Mouse (Mus musculus) lung, embryonic 14.5 days (tissue): ENCODE results near the gene Elp5. TPM values are rescaled to one million over a fixed set of nuclear protein-coding genes. Genes with fewer than 3 reads are reported as not detected.

Source experiments
- ATAC-seq: fragments of 200-750 bp; cut with Nextera tagmentation; 2 replicates; pipeline ENCODE4 v1.8.0; 2017; ENCODE audit warnings: mild to moderate bottlenecking, moderate TSS enrichment, moderate library complexity; ENCODE audit not compliant: insufficient read depth
- DNase-seq: peaks from one replicate; pipeline ENCODE4 v3.0.0-alpha.2; 2015
- H3K27ac ChIP-seq: fragments of 300-500 bp; sonication (generic); 2 replicates; pipeline ENCODE4 v1.5.1; 2014; ENCODE audit warnings: low read depth, mild to moderate bottlenecking, moderate library complexity
- H3K27me3 ChIP-seq: fragments of 300-500 bp; sonication (generic); 2 replicates; pipeline ENCODE4 v1.6.1; 2014; ENCODE audit warnings: low read length, control low read depth; ENCODE audit not compliant: insufficient read depth
- H3K36me3 ChIP-seq: fragments of 300-500 bp; sonication (generic); 2 replicates; pipeline ENCODE4 v1.6.1; 2014; ENCODE audit warnings: control low read depth; ENCODE audit not compliant: insufficient read depth
- H3K4me1 ChIP-seq: fragments of 300-500 bp; sonication (generic); 2 replicates; pipeline ENCODE4 v1.6.1; 2014; ENCODE audit warnings: antibody characterized with exemption, control low read depth; ENCODE audit not compliant: insufficient read depth
- H3K4me2 ChIP-seq: fragments of 300-500 bp; sonication (generic); 2 replicates; pipeline ENCODE4 v1.6.1; 2014; ENCODE audit warnings: mild to moderate bottlenecking
- H3K4me3 ChIP-seq: fragments of 300-500 bp; sonication (generic); 2 replicates; pipeline ENCODE4 v1.5.1; 2014; ENCODE audit warnings: low read depth, low read length
- H3K9ac ChIP-seq: fragments of 300-500 bp; sonication (generic); 2 replicates; pipeline ENCODE4 v1.6.1; 2014
- H3K9me3 ChIP-seq: fragments of 300-500 bp; sonication (generic); 2 replicates; pipeline ENCODE4 v1.6.1; 2016; ENCODE audit warnings: low read depth, low read length, control low read depth
- CTCF ChIP-seq: IDR thresholded peaks from 2 replicates; pipeline ENCODE4 v1.5.1; 2016; ENCODE audit warnings: antibody characterized with exemption, low read depth
- WGBS: fragments of 180-500 bp; shearing (Covaris S2); extraction: QIAGEN DNeasy Blood & Tissue Kit; methylation state at CpG from one replicate; pipeline ENCODE4 v1.1.7; 2014; 5-methylcytosine and 5-hydroxymethylcytosine counted together
- polyA plus RNA-seq: library from polyadenylated mRNA; unstranded; fragments of >200 nt; fragmentation: Nextera tagmentation; extraction: Ambion mirVana; gene quantifications from 2 replicates; pipeline ENCODE4 v1.2.1, GENCODE M21; 2014

Gene Elp5
- polyA plus RNA-seq, 1 experiment from 2014 or later: 113 TPM

- Histone ChIP-seq H3K9ac (peak overlapping the region; percentile 98), H3K36me3 (peaks cover 46% of the 10 kb centered on the region), H3K27me3 (no peaks in the 10 kb centered on the region), H3K4me2 (peak overlapping the region; percentile 67), H3K9me3 (no peaks in the 10 kb centered on the region), H3K27ac (peak overlapping the region; percentile 98), H3K4me1 (peaks cover 11% of the 10 kb centered on the region; the same call in 1 of the 2 replicates), H3K4me3 (peak overlapping the region; percentile 100)
- DNase-seq (peak; percentile 100), ATAC-seq (peak; percentile 90)
- no peak for TF ChIP-seq CTCF
- WGBS: under 1% methylated on average over 32 of the region's 60 CpGs
Measured at GRCm38 (mm10) chr11:69980196-69981140, 1.8 kb downstream of the Elp5 start.

DNA sequence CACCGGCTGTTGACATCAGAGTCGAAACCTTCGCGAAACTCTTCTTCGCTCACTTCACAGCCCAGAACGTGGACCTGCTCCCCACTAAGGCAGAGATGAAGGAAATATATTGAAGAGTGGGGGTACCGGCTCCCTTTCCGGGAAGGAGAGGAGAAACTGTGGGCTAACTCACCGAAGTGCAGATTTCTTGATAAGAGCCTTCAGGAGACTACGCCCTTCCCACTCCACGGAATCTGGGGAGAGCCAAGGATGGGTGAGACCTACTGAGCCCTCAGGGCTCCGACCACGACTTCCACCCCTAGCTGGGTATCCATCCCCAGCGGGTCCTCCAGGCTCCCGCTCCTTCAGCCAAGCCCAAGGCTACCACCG lies 2.5 kb downstream of the Elp5 start:
- DNase-seq: no peak
- Histone ChIP-seq H3K9ac (peak overlapping the region; percentile 68), H3K4me2 (peak overlapping the region; percentile 67), H3K27ac (peak overlapping the region; percentile 98), H3K27me3 (no peaks in the 10 kb centered on the region), H3K4me1 (peaks cover 11% of the 10 kb centered on the region; the same call in 1 of the 2 replicates), H3K4me3 (peak overlapping the region; percentile 100), H3K9me3 (no peaks in the 10 kb centered on the region), H3K36me3 (peaks cover 46% of the 10 kb centered on the region)
- WGBS: 2% methylated on average over 16 of the region's 16 CpGs
- ATAC-seq: no peak
- TF ChIP-seq CTCF: no peak

GRCm38 (mm10) chr11:69976271-69976670 lies 6.0 kb downstream of the Elp5 start:
- no peak for TF ChIP-seq CTCF
- ATAC-seq (no peak), DNase-seq (no peak)
- Histone ChIP-seq H3K36me3 (peaks cover 68% of the 10 kb centered on the region), H3K4me1 (no peaks in the 10 kb centered on the region), H3K4me2 (no peak overlapping the region), H3K4me3 (no peak overlapping the region), H3K27ac (no peak overlapping the region), H3K9me3 (no peaks in the 10 kb centered on the region), H3K9ac (no peak overlapping the region), H3K27me3 (no peaks in the 10 kb centered on the region)
- WGBS: 80% methylated on average over 4 of the region's 4 CpGs

DNA sequence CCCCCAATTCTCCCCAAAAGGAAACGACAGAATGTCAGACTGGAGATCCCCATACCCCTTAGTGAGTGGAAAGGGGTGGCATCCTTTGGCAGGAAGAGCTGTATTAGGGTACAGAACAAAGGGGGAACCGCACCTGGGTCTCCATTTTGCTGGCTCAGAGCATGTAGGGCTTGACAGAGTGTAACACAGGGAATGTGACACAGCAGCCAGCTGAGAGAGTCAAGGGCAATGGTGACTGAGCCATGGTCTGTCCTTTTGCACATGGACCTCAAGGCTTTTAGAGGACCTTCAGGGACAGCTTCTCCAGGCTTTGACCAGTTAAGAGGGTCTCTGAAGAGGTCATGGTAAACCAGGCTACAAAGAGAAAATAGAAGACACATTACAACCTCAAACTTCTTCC lies 7.4 kb downstream of the Elp5 start:
- Histone ChIP-seq H3K9me3 (no peaks in the 10 kb centered on the region), H3K27me3 (no peaks in the 10 kb centered on the region), H3K4me3 (no peak overlapping the region), H3K4me1 (no peaks in the 10 kb centered on the region), H3K36me3 (peaks cover 75% of the 10 kb centered on the region), H3K27ac (no peak overlapping the region), H3K9ac (no peak overlapping the region), H3K4me2 (no peak overlapping the region)
- ATAC-seq (no peak), DNase-seq (no peak)
- no peak for TF ChIP-seq CTCF
- 94% methylated on average over 2 of the region's 2 CpGs for WGBS

GRCm38 (mm10) chr11:69970775-69971174 lies 11.5 kb downstream of the Elp5 start:
- DNase-seq (no peak), ATAC-seq (no peak)
- TF ChIP-seq CTCF: no peak
- Histone ChIP-seq H3K4me3 (no peak overlapping the region), H3K9me3 (no peaks in the 10 kb centered on the region), H3K36me3 (peaks cover 69% of the 10 kb centered on the region), H3K4me1 (no peaks in the 10 kb centered on the region), H3K9ac (no peak overlapping the region), H3K4me2 (no peak overlapping the region), H3K27ac (no peak overlapping the region), H3K27me3 (peaks cover 19% of the 10 kb centered on the region)
- 68% methylated on average over 3 of the region's 3 CpGs for WGBS

DNA sequence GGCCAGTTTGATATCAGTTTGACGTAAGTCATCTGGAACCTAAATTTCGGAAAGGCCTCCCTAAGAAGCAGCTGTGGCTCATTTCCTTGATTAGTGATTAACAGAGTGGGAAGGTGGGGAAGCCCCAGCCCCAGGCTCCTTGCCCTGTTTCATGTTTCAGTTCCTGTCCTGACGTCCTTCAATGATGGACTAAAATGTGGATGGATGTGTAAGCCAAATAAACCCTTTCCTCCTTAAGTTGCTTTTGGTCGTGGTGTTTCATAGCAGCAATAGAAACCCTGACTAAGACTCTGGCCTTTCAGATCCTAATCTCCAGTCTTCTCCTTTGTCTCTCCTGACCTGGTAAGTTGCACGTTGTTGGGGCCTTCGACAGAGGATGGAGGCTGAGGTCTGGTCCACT lies 12.1 kb downstream of the Elp5 start:
- H3K9ac ChIP-seq: no peak overlapping the region
- no peak for TF ChIP-seq CTCF
- no peak overlapping the region for H3K27ac ChIP-seq
- no peak overlapping the region for H3K4me2 ChIP-seq
- peaks cover 65% of the 10 kb centered on the region for H3K36me3 ChIP-seq
- no peaks in the 10 kb centered on the region for H3K4me1 ChIP-seq
- no peak for DNase-seq
- WGBS: 75% methylated on average over 6 of the region's 6 CpGs
- ATAC-seq: no peak
- H3K9me3 ChIP-seq: no peaks in the 10 kb centered on the region
- H3K27me3 ChIP-seq: peaks cover 23% of the 10 kb centered on the region
- no peak overlapping the region for H3K4me3 ChIP-seq

GRCm38 (mm10) chr11:69968793-69969192 lies 13.5 kb downstream of the Elp5 start:
- no peak for ATAC-seq
- no peak overlapping the region for H3K4me3 ChIP-seq
- H3K4me2 ChIP-seq: no peak overlapping the region
- peaks cover 51% of the 10 kb centered on the region for H3K36me3 ChIP-seq
- no peak for DNase-seq
- H3K4me1 ChIP-seq: no peaks in the 10 kb centered on the region
- peaks cover 38% of the 10 kb centered on the region for H3K27me3 ChIP-seq
- H3K9ac ChIP-seq: no peak overlapping the region
- no peaks in the 10 kb centered on the region for H3K9me3 ChIP-seq
- 72% methylated on average over 4 of the region's 4 CpGs for WGBS
- no peak overlapping the region for H3K27ac ChIP-seq
- TF ChIP-seq CTCF: no peak
